8 mouse cellular contexts compared by ENCODE assay signal in genomic region chrX:159414829-159415673, GRCm38 (mm10). TPM values are rescaled to one million over a fixed set of nuclear protein-coding genes. Genes with fewer than 3 reads are reported as not detected.
DNase-seq lines count a peak whose midpoint lies in the region; ATAC-seq lines count a peak whose summit lies in the region.

No protein-coding gene starts in this region.

- peak overlapping the region; percentile 85 for H3K4me2 ChIP-seq in neural tube, embryonic 11.5 days (ENCODE audit: low read depth)

- DNase-seq in gastrocnemius, postnatal 10 days: peak; percentile 4
- no peak for DNase-seq in gastrocnemius, adult 8-10 months (ENCODE audit: low spot score in 2 of 2)
- DNase-seq in B cell, adult 2 months: peak; percentile 6 to 12
- DNase-seq in cerebellum, postnatal 36 days: peak; percentile 24 to 29
- DNase-seq in left cerebral cortex, postnatal 36 days (ENCODE audit: low spot score in 2 of 2): peak; percentile 9 to 11
- DNase-seq in neural tube, embryonic 11.5 days (ENCODE audit: low spot score): peak; percentile 26
- DNase-seq in thymus, postnatal 4 days: peak; percentile 23

- H3K27me3 ChIP-seq in neural tube, embryonic 11.5 days (ENCODE audit: control insufficient read depth, insufficient read depth, low read length): no peaks in the 10 kb centered on the region

- ATAC-seq in hematopoietic stem cell, adult 5-6 weeks (replicated peaks in 1 of 2; ENCODE audit: insufficient read depth in 1 of 2, low FRiP score in 2 of 2, low TSS enrichment in 1 of 2, low read depth in 1 of 2, poor library complexity in 2 of 2, severe bottlenecking in 2 of 2): peak; percentile 32 to 36; a peak in 2 of 4 replicates
- peak; percentile 70 for ATAC-seq in neural tube, embryonic 11.5 days (ENCODE audit: insufficient read depth, low FRiP score, low TSS enrichment)

- intact Hi-C loops in left cerebral cortex, postnatal 36 days (cut with DNase I): no loop called here

- H3K36me3 ChIP-seq in neural tube, embryonic 11.5 days (ENCODE audit: control insufficient read depth, insufficient read depth, low read length): no peaks in the 10 kb centered on the region

- H3K4me1 ChIP-seq in neural tube, embryonic 11.5 days (ENCODE audit: control insufficient read depth, insufficient read depth, low read length): no peaks in the 10 kb centered on the region

- no peak overlapping the region for H3K27ac ChIP-seq in neural tube, embryonic 11.5 days (ENCODE audit: low read depth, low read length)

- 18% methylated on average over 48 of the region's 65 CpGs for WGBS in neural tube, embryonic 11.5 days

- peak overlapping the region; percentile 53 for H3K4me3 ChIP-seq in neural tube, embryonic 11.5 days (ENCODE audit: low read depth, low read length)

- no peaks in the 10 kb centered on the region for H3K9me3 ChIP-seq in neural tube, embryonic 11.5 days (ENCODE audit: control insufficient read depth, low read length)

- peak overlapping the region; percentile 41 for H3K9ac ChIP-seq in neural tube, embryonic 11.5 days (ENCODE audit: low read length)

RNA-seq across cellular contexts. Expression of gene Map7d2, which starts 0.7 kb away (rescaled TPM):
- under 1 TPM; 0.31 to 0.36 TPM for total RNA-seq in gastrocnemius, postnatal 10 days (2021)
- total RNA-seq in gastrocnemius, adult 8-10 months (2022): under 1 TPM in 3 of 4 experiments, not detected in 1; 0.12 to 0.64 (median 0.36) TPM
- total RNA-seq in hematopoietic stem cell, adult 5-6 weeks (2017): 0.50 and 4.1 TPM in 2 replicates
- 100 to 1,000 TPM in 1 of 2 experiments, 10 to 100 TPM in 1; 97.1 to 120 TPM for total RNA-seq in left cerebral cortex, postnatal 36 days (2021)
- polyA plus RNA-seq in neural tube, embryonic 11.5 days (2014; fragmentation: Nextera tagmentation; extraction: Ambion mirVana): 14.9 and 15.1 TPM in 2 replicates

RNA-seq across cellular contexts. Expression of gene Eif1ax, which starts 43.1 kb away (rescaled TPM):
- 10 to 100 TPM; 86.9 to 91.1 TPM for total RNA-seq in gastrocnemius, postnatal 10 days (2021)
- 10 to 100 TPM; 89.6 to 96.3 (median 93.0) TPM for total RNA-seq in gastrocnemius, adult 8-10 months (2022)
- total RNA-seq in hematopoietic stem cell, adult 5-6 weeks (2017): 60.3 and 75.3 TPM in 2 replicates
- 100 to 1,000 TPM; 123 to 136 TPM for total RNA-seq in left cerebral cortex, postnatal 36 days (2021)
- polyA plus RNA-seq in neural tube, embryonic 11.5 days (2014; fragmentation: Nextera tagmentation; extraction: Ambion mirVana): 138 and 144 TPM in 2 replicates

Comparison
In these comparisons a context has a peak if more than half of its experiments do, and no peak if none do; other contexts are left out.
1. DNase-seq: peak in gastrocnemius, postnatal 10 days (single experiment), B cell, adult 2 months (2 of 2), cerebellum, postnatal 36 days (2 of 2), left cerebral cortex, postnatal 36 days (2 of 2), neural tube, embryonic 11.5 days (single experiment) and thymus, postnatal 4 days (single experiment); none in gastrocnemius, adult 8-10 months (0 of 2).
2. RNA of gene Map7d2, which starts 0.7 kb away (total RNA-seq): 97.1 to 120 TPM in left cerebral cortex, postnatal 36 days; 0.50 to 4.1 TPM in hematopoietic stem cell, adult 5-6 weeks, 0.31 to 0.36 TPM in gastrocnemius, postnatal 10 days and 0.12 to 0.64 TPM in gastrocnemius, adult 8-10 months; every median in the first group is over 10 times any median in the second.